Mouse (Mus musculus) neural tube, embryonic 14.5 days (tissue): ENCODE data around the gene Klk1b8. TPM values are rescaled to one million over a fixed set of nuclear protein-coding genes. Genes with fewer than 3 reads are reported as not detected.
"Not testable (repeated sequence)": the region's sequence is repeated elsewhere in the genome, so short reads cannot be mapped to it uniquely, and the experiment has no call there.

Experiments
- ATAC-seq: fragments of 200-750 bp; cut with Nextera tagmentation; 2 replicates; pipeline ENCODE4 v1.8.0; 2017; ENCODE audit warnings: low read depth, mild to moderate bottlenecking, moderate TSS enrichment, moderate library complexity
- H3K27ac ChIP-seq: fragments of 300-500 bp; sonication (generic); 2 replicates; pipeline ENCODE4 v1.5.1; 2014; ENCODE audit warnings: low read depth, mild to moderate bottlenecking, control low read depth, low read length, moderate library complexity, mixed read lengths
- H3K27me3 ChIP-seq: fragments of 300-500 bp; sonication (generic); 2 replicates; pipeline ENCODE4 v1.6.1; 2014; ENCODE audit warnings: low read length; ENCODE audit not compliant: control insufficient read depth, insufficient read depth
- H3K36me3 ChIP-seq: fragments of 300-500 bp; sonication (generic); 2 replicates; pipeline ENCODE4 v1.6.1; 2014; ENCODE audit warnings: low read length, mixed read lengths; ENCODE audit not compliant: control insufficient read depth, insufficient read depth
- H3K4me1 ChIP-seq: fragments of 300-500 bp; sonication (generic); 2 replicates; pipeline ENCODE4 v1.6.1; 2014; ENCODE audit warnings: low read length; ENCODE audit not compliant: control insufficient read depth, insufficient read depth
- H3K4me2 ChIP-seq: fragments of 300-500 bp; sonication (generic); 2 replicates; pipeline ENCODE4 v1.6.1; 2014; ENCODE audit warnings: mild to moderate bottlenecking, low read depth, low read length, control low read depth
- H3K4me3 ChIP-seq: fragments of 300-500 bp; sonication (generic); 2 replicates; pipeline ENCODE4 v1.5.1; 2014; ENCODE audit warnings: low read depth, low read length, control low read depth, mixed read lengths
- H3K9ac ChIP-seq: fragments of 300-500 bp; sonication (generic); replicated peaks from 2 replicates; pipeline ENCODE4 v1.6.1; 2014; ENCODE audit warnings: low read depth, mild to moderate bottlenecking, control low read depth, low read length, mixed read lengths
- H3K9me3 ChIP-seq: fragments of 300-500 bp; sonication (generic); 2 replicates; pipeline ENCODE4 v1.6.1; 2016; ENCODE audit warnings: low read length; ENCODE audit not compliant: control insufficient read depth
- WGBS: fragments of 180-500 bp; shearing (Covaris S2); extraction: QIAGEN DNeasy Blood & Tissue Kit; methylation state at CpG from one replicate; pipeline ENCODE4 v1.1.7; 2014; 5-methylcytosine and 5-hydroxymethylcytosine counted together
- polyA plus RNA-seq: library from polyadenylated mRNA; unstranded; fragments of >200 nt; fragmentation: Nextera tagmentation; extraction: Ambion mirVana; gene quantifications from 2 replicates; pipeline ENCODE4 v1.2.1, GENCODE M21; 2014

Klk1b8 gene
- polyA plus RNA-seq, 1 experiment from 2014 or later, result not detected

DNA sequence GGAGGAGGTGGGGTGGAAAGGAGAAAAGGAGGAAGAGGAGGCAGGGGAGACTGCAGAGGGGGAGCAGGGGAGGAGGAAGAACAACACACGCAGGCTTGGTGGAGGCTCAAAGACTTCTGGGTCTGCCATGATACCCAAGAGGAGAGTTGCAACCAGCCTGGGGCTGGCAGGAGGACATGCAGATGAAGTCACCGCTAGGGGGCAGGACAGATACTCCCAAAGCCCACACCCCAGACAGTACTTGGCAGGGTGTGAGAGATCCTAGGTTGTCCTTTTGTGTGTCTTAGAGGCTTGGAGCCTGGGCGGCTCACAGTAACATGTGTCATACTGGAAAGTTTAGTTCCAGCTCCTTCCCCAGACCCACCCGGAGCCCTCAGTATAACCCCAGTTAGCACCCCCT is 21.9 kb upstream of the Klk1b8 start:
- Histone ChIP-seq H3K9ac (no peak overlapping the region), H3K27me3 (no peaks in the 10 kb centered on the region), H3K4me2 (no peak overlapping the region), H3K36me3 (no peaks in the 10 kb centered on the region), H3K27ac (no peak overlapping the region), H3K4me1 (no peaks in the 10 kb centered on the region), H3K9me3 (no peaks in the 10 kb centered on the region), H3K4me3 (no peak overlapping the region)
- 53% methylated on average over 4 of the region's 4 CpGs for WGBS
- no peak for ATAC-seq

GRCm38 (mm10) chr7:43932337-43932736 is 18.1 kb upstream of the Klk1b8 start:
- no peak for ATAC-seq
- H3K4me1 ChIP-seq, result no peaks in the 10 kb centered on the region
- H3K36me3 ChIP-seq, result no peaks in the 10 kb centered on the region
- H3K9me3 ChIP-seq, result no peaks in the 10 kb centered on the region
- H3K4me2 ChIP-seq, result no peak overlapping the region
- H3K27ac ChIP-seq, result no peak overlapping the region
- no peak overlapping the region for H3K4me3 ChIP-seq
- no peaks in the 10 kb centered on the region for H3K27me3 ChIP-seq
- H3K9ac ChIP-seq, result no peak overlapping the region
- 69% methylated on average over 4 of the region's 4 CpGs for WGBS

DNA sequence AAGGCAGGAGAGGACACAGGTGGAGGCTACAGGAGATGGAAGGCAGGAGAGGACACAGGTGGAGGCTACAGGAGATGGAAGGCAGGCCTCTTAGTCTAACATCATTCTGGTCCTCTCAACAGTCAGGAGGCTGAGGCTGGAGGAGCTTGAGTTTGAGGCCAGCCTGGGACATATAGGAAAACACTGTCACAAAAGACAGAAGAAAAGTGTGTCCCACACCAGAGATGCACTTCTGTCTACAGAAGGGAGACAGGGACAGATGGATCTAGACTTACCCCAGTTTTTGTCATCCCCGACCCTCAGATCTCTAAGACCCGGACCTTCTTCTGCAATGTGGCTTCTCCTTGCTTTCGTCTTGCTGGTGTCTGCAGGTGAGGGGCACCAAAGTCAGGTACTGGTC is 17.0 kb upstream of the Klk1b8 start, which contains the start of gene Klk15:
TSS of gene Klk15 (plus strand) at position 301 of the 400 bp plus-strand sequence.
- ATAC-seq, result no peak
- H3K36me3 ChIP-seq, result no peaks in the 10 kb centered on the region
- H3K4me1 ChIP-seq, result no peaks in the 10 kb centered on the region
- no peaks in the 10 kb centered on the region for H3K27me3 ChIP-seq
- no peak within 1 kb of the TSS for H3K4me2 ChIP-seq
- WGBS, result 88% methylated on average over 3 of the region's 3 CpGs
- no peaks in the 10 kb centered on the region for H3K9me3 ChIP-seq
- no peak within 1 kb of the TSS for H3K9ac ChIP-seq
- no peak within 1 kb of the TSS for H3K27ac ChIP-seq
- H3K4me3 ChIP-seq, result no peak within 1 kb of the TSS

GRCm38 (mm10) chr7:43934747-43935146 is 15.7 kb upstream of the Klk1b8 start:
- no peaks in the 10 kb centered on the region for H3K27me3 ChIP-seq
- H3K27ac ChIP-seq, result no peak overlapping the region
- H3K9me3 ChIP-seq, result no peaks in the 10 kb centered on the region
- no peak for ATAC-seq
- no peaks in the 10 kb centered on the region for H3K36me3 ChIP-seq
- 74% methylated on average over 3 of the region's 3 CpGs for WGBS
- H3K9ac ChIP-seq, result no peak overlapping the region
- H3K4me3 ChIP-seq, result no peak overlapping the region
- H3K4me1 ChIP-seq, result no peaks in the 10 kb centered on the region
- H3K4me2 ChIP-seq, result no peak overlapping the region

DNA sequence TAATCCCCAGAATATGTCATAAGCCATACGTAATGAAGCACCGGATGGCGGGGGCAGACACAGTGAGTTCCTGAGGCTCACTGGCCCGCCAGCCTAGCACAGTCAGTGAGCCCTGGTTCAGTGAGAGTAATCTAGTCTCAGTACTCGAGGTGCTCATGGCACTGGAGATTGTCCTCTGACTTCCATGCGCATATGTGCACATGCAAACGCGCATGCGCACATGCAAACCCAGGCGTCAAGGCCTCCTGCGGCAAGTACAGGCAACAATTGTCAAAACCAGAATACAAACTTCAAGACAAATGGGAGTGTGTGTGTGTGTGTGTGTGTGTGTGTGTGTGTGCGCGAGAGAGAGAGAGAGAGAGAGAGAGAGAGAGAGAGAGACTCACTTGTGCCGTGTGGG is 13.9 kb upstream of the Klk1b8 start:
- 88% methylated on average over 14 of the region's 14 CpGs for WGBS
- H3K4me2 ChIP-seq, result no peak overlapping the region
- no peaks in the 10 kb centered on the region for H3K36me3 ChIP-seq
- no peak for ATAC-seq
- H3K9ac ChIP-seq, result no peak overlapping the region
- H3K27ac ChIP-seq, result no peak overlapping the region
- H3K4me3 ChIP-seq, result no peak overlapping the region
- H3K4me1 ChIP-seq, result no peaks in the 10 kb centered on the region
- H3K27me3 ChIP-seq, result no peaks in the 10 kb centered on the region
- H3K9me3 ChIP-seq, result no peaks in the 10 kb centered on the region

DNA sequence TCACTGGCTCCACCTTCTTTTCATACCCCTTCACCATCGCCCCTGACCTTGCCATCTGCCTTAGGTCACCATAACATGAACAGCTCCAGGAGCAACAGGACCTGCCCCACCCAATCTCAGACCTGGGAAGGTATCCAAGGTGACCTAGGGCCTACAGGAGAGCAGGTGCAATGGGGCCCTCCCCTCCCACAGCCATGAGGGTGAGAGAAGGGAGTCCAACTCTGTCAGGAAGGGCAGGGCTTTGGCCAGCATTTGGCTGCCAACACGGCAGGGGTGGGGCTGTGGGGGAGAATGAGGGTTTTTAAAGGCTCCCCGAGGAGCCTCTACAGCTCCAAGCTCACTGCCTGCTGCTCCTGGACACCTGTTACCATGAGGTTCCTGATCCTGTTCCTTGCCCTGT is 8.2 kb upstream of the Klk1b8 start:
- not testable (repeated sequence) for H3K36me3 ChIP-seq, H3K9ac ChIP-seq, H3K9me3 ChIP-seq, H3K4me3 ChIP-seq, ATAC-seq, H3K4me1 ChIP-seq, H3K27ac ChIP-seq, H3K4me2 ChIP-seq, H3K27me3 ChIP-seq
- WGBS, result 63% methylated on average over 3 of the region's 3 CpGs

- H3K4me1 ChIP-seq, result no peaks in the 10 kb centered on the region
- WGBS, result 81% methylated on average over 3 of the region's 3 CpGs
- no peak overlapping the region for H3K4me3 ChIP-seq
- ATAC-seq, result no peak
- no peaks in the 10 kb centered on the region for H3K36me3 ChIP-seq
- H3K9me3 ChIP-seq, result no peaks in the 10 kb centered on the region
- H3K27me3 ChIP-seq, result no peaks in the 10 kb centered on the region
- no peak overlapping the region for H3K9ac ChIP-seq
- no peak overlapping the region for H3K27ac ChIP-seq
- no peak overlapping the region for H3K4me2 ChIP-seq
These were observed 5.7 kb upstream of the Klk1b8 start for GRCm38 (mm10) chr7:43944727-43945264.

DNA sequence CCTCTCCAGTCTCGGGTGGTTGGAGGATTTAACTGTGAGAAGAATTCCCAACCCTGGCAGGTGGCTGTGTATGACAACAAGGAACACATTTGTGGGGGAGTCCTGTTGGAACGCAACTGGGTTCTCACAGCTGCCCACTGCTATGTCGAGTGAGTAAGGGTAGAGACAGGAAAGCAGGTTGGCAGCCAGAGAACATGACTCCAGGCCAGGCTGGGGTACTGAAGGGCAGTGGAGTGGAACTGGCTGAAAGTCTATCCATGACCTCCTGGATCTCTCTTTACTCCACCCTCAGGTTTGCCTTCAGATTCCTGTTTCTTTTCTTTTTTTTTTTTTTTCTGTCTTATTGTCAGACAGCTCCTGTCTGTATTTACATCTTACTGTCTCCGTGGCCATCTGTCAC is 2.2 kb downstream of the Klk1b8 start:
- no peaks in the 10 kb centered on the region for H3K27me3 ChIP-seq
- H3K4me3 ChIP-seq, result no peak overlapping the region
- 66% methylated on average over 4 of the region's 4 CpGs for WGBS
- ATAC-seq, result no peak
- H3K9me3 ChIP-seq, result no peaks in the 10 kb centered on the region
- no peak overlapping the region for H3K27ac ChIP-seq
- no peak overlapping the region for H3K4me2 ChIP-seq
- H3K9ac ChIP-seq, result no peak overlapping the region
- no peaks in the 10 kb centered on the region for H3K36me3 ChIP-seq
- no peaks in the 10 kb centered on the region for H3K4me1 ChIP-seq

GRCm38 (mm10) chr7:43966451-43966850 is 16.0 kb downstream of the Klk1b8 start, which contains the start of gene Klk1b1:
Gene Klk1b1 (plus strand): TSS chr7:43966751.
- Histone ChIP-seq H3K27ac (no peak within 1 kb of the TSS), H3K4me2 (no peak within 1 kb of the TSS), H3K9me3 (no peaks in the 10 kb centered on the region), H3K36me3 (no peaks in the 10 kb centered on the region), H3K27me3 (no peaks in the 10 kb centered on the region), H3K4me1 (no peaks in the 10 kb centered on the region), H3K4me3 (no peak within 1 kb of the TSS), H3K9ac (no peak within 1 kb of the TSS)
- 74% methylated on average over 3 of the region's 3 CpGs for WGBS
- no peak for ATAC-seq
